Mouse (Mus musculus): Measurements from ENCODE around the gene Radil.

Radil gene

DNA sequence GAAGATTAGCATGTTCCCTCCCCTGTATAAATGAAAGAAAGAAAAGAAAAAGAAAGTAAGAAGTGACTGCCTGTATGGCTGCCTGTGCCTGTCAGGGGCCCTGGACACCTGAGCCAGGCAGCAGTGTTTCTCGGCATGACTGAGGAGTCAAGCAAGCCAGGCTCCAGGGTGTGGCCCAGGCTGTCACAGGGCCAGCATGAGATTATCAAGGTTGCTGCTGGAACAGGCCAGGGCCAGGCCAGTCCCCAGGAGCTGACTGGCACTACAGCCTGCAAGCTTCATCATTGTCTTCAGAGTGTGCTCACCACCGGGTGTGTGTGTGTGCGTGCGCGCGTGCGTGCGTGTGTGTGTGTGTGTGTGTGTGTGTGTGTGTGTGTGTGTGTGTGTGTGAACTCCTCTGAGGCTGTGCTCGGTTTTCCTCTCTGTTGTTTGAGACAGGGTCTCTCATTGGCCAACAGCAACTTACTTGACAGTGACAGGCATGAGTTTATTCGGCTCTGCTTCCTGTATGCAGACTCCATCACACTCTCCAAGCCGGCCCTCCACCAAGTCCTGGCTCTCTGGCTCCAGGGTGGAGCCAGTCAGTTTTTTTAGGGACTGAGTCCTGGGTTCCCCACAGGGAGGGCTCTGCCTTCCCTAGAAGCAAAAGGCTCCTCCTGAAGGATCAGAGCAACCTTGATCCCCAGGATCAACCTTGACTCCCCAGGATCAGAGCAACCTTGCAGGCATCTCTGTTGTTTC lies 105.9 kb downstream of the Radil start:
- peak; percentile 96 for DNase-seq

- DNase-seq = peak; percentile 90
Measured at GRCm38 (mm10) chr5:142443994-142444393, 106.9 kb downstream of the Radil start.

GRCm38 (mm10) chr5:142443514-142443913 lies 107.4 kb downstream of the Radil start:
- DNase-seq = peak; percentile 95

- no peak for DNase-seq
Measured at GRCm38 (mm10) chr5:142442045-142442440, 108.9 kb downstream of the Radil start.

- peak; percentile 95 for DNase-seq
Measured at GRCm38 (mm10) chr5:142441332-142442044, 109.4 kb downstream of the Radil start.

DNA sequence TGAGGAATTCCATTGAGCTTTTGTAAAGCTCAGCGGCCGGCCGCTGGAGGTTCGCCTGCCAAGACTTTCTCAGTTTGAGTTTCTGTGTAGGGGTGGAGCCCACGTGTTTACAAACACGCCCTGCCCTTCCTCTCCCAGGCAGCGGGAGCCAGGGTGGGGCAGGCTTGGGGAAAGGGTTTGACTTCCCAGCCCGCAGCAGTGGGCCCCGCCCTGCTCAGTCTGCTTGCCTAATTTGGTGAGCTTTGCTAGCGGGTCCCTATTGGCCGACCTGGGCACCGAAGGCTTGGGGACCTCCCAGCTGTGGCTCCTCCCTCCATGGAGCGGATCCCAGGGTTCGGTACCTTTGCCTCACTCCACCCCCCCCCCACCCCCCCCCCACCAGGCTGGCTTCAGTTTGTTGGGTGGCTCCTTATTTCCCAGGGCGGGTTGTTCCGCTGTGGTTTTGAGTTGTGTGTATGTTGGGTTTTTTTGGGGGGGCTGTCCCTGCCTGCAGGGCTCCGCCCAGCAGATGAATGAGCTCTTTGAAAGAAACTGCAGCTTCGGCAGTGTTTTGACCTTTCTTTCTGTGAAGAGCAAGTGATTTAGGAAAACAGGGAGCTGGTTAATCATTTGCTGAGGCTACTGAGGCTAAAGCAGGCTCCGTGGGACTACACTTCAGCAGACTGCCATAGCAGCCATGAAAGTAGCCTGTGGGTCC lies 110.3 kb downstream of the Radil start:
- peak; percentile 100 for DNase-seq

GRCm38 (mm10) chr5:142439911-142440432 lies 110.9 kb downstream of the Radil start:
- no peak for DNase-seq

DNA sequence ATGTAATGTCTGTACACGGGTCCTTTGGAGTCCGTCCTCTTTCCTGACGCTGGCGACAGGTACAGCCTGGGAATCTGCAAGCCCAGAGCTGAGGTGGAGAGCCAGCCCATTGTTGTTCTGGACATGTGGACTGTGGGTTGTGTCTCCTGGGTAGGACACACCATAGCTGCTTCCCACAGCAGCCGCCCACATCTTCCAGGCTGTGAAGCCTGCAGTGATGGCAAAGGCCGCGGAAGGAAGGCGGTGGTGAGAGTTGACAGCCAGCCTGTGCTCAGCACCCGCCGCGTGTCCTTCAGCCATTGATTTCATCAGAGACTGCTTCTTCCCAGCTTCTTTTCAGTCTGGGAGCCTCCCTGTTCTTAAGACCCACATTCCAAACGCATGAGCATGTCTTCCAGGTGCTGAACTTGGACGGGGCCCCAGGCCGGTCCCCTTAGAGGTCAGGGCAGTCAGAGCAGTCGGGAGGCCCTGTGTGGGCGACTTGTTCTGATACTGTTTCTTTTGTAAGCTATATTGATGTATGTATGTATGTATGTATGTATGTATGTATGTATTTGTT lies 112.4 kb downstream of the Radil start:
- DNase-seq = peak; percentile 95

GRCm38 (mm10) chr5:142435736-142436135 lies 115.2 kb downstream of the Radil start:
- no peak for DNase-seq

All from heart, adult 11 months (tissue).